Mouse (Mus musculus): ENCODE measurements around the gene A730061H03Rik.

Gene A730061H03Rik

GRCm38 (mm10) chr14:55560202-55561073 is at the start of gene A730061H03Rik:
Gene A730061H03Rik, minus strand, starts transcription at chr14:55560406.
- peak; percentile 100 for DNase-seq (ENCODE audit: low read depth, low spot score)

- no peak for DNase-seq (ENCODE audit: low read depth, low spot score)
These were observed 48.1 kb upstream of the A730061H03Rik start for GRCm38 (mm10) chr14:55608339-55608738.

- no peak for DNase-seq (ENCODE audit: low read depth, low spot score)
These were observed 45.7 kb upstream of the A730061H03Rik start for GRCm38 (mm10) chr14:55605743-55606459.

GRCm38 (mm10) chr14:55604823-55605222 is 44.6 kb upstream of the A730061H03Rik start:
- DNase-seq (ENCODE audit: low read depth, low spot score), result peak; percentile 29

- peak; percentile 99 for DNase-seq (ENCODE audit: low read depth, low spot score)
These were observed 43.7 kb upstream of the A730061H03Rik start for GRCm38 (mm10) chr14:55603633-55604576.

GRCm38 (mm10) chr14:55603271-55603632 is 43.0 kb upstream of the A730061H03Rik start, which contains the start of gene Irf9:
Gene Irf9, plus strand, starts transcription at chr14:55603571.
- no peak for DNase-seq (ENCODE audit: low read depth, low spot score)

GRCm38 (mm10) chr14:55598521-55599390 is 38.5 kb upstream of the A730061H03Rik start:
- no peak for DNase-seq (ENCODE audit: low read depth, low spot score)

GRCm38 (mm10) chr14:55596036-55596690 is 36.0 kb upstream of the A730061H03Rik start:
- DNase-seq (ENCODE audit: low read depth, low spot score), result no peak

- DNase-seq (ENCODE audit: low read depth, low spot score), result no peak
These were observed 32.0 kb upstream of the A730061H03Rik start for GRCm38 (mm10) chr14:55592226-55592625.

GRCm38 (mm10) chr14:55591331-55591891 is 31.2 kb upstream of the A730061H03Rik start, which contains the start of gene Rnf31:
Gene Rnf31, plus strand, starts transcription at chr14:55591708.
- DNase-seq (ENCODE audit: low read depth, low spot score), result peak; percentile 96

GRCm38 (mm10) chr14:55590748-55591330 is 30.6 kb upstream of the A730061H03Rik start, which contains the start of gene Psme2:
Gene Psme2, minus strand, starts transcription at chr14:55591113.
- DNase-seq (ENCODE audit: low read depth, low spot score), result peak; percentile 97

- no peak for DNase-seq (ENCODE audit: low read depth, low spot score)
These were observed 29.7 kb upstream of the A730061H03Rik start for GRCm38 (mm10) chr14:55589771-55590448.

- no peak for DNase-seq (ENCODE audit: low read depth, low spot score)
These were observed 29.1 kb upstream of the A730061H03Rik start for GRCm38 (mm10) chr14:55589271-55589670.

GRCm38 (mm10) chr14:55586149-55586548 is 25.9 kb upstream of the A730061H03Rik start:
- DNase-seq (ENCODE audit: low read depth, low spot score), result no peak

GRCm38 (mm10) chr14:55585566-55585960 is 25.4 kb upstream of the A730061H03Rik start:
- DNase-seq (ENCODE audit: low read depth, low spot score), result no peak

GRCm38 (mm10) chr14:55584702-55585565 is 24.7 kb upstream of the A730061H03Rik start, which contains the start of gene Emc9:
Gene Emc9, minus strand, starts transcription at chr14:55585302.
- DNase-seq (ENCODE audit: low read depth, low spot score), result peak; percentile 86

- no peak for DNase-seq (ENCODE audit: low read depth, low spot score)
These were observed 24.1 kb upstream of the A730061H03Rik start for GRCm38 (mm10) chr14:55584303-55584701.

Data from ES-CJ7 (cell line).